Mouse (Mus musculus) heart, embryonic 12.5 days (tissue): ENCODE measurements around the gene Galnt18. TPM values are rescaled to one million over a fixed set of nuclear protein-coding genes. Genes with fewer than 3 reads are reported as not detected.

ENCODE experiments used
- ATAC-seq: fragments of 200-750 bp; cut with Nextera tagmentation; 2 replicates; pipeline ENCODE4 v1.8.0; 2017; ENCODE audit warnings: moderate TSS enrichment, moderate library complexity; ENCODE audit not compliant: insufficient number of reproducible peaks, low FRiP score
- H3K27ac ChIP-seq: fragments of 300-500 bp; sonication (generic); 2 replicates; pipeline ENCODE4 v1.5.1; 2016; ENCODE audit warnings: mild to moderate bottlenecking, moderate library complexity; ENCODE audit not compliant: poor library complexity, severe bottlenecking
- H3K27me3 ChIP-seq: fragments of 300-500 bp; sonication (generic); replicated peaks from 2 replicates; pipeline ENCODE4 v1.6.1; 2016; ENCODE audit warnings: mild to moderate bottlenecking, moderate library complexity
- H3K36me3 ChIP-seq: fragments of 300-500 bp; sonication (generic); 2 replicates; pipeline ENCODE4 v1.6.1; 2016; ENCODE audit warnings: mild to moderate bottlenecking, moderate library complexity
- H3K4me1 ChIP-seq: fragments of 300-500 bp; sonication (generic); replicated peaks from 2 replicates; pipeline ENCODE4 v1.6.1; 2016; ENCODE audit warnings: mild to moderate bottlenecking
- H3K4me2 ChIP-seq: fragments of 300-500 bp; sonication (generic); 2 replicates; pipeline ENCODE4 v1.6.1; 2016; ENCODE audit warnings: mild to moderate bottlenecking, moderate library complexity
- H3K4me3 ChIP-seq: fragments of 300-500 bp; sonication (generic); 2 replicates; pipeline ENCODE4 v1.5.1; 2016; ENCODE audit warnings: mild to moderate bottlenecking
- H3K9ac ChIP-seq: fragments of 300-500 bp; sonication (generic); 2 replicates; pipeline ENCODE4 v1.6.1; 2016; ENCODE audit warnings: mild to moderate bottlenecking, moderate library complexity
- H3K9me3 ChIP-seq: fragments of 300-500 bp; sonication (generic); replicated peaks from 2 replicates; pipeline ENCODE4 v1.6.1; 2016; ENCODE audit warnings: mild to moderate bottlenecking, moderate library complexity
- WGBS: fragments of 180-500 bp; shearing (Covaris S2); methylation state at CpG from one replicate; pipeline ENCODE4 v1.1.7; 2016; 5-methylcytosine and 5-hydroxymethylcytosine counted together
- microRNA-seq: library from miRNA; unstranded; fragments of <30 nt; microRNA quantifications from one replicate; pipeline ENCODE4, GENCODE M21; 2017
- polyA plus RNA-seq: library from polyadenylated mRNA; unstranded; fragments of >200 nt; fragmentation: Nextera tagmentation; extraction: Ambion mirVana; gene quantifications from 2 replicates; pipeline ENCODE4 v1.2.1, GENCODE M21; 2016

Gene Galnt18
- polyA plus RNA-seq, 1 experiment from 2014 or later: 11.1 TPM

- no peak overlapping the region for H3K4me2 ChIP-seq
- H3K27me3 ChIP-seq: no peaks in the 10 kb centered on the region
- H3K9ac ChIP-seq: no peak overlapping the region
- H3K9me3 ChIP-seq: no peaks in the 10 kb centered on the region
- WGBS: 81% methylated on average over 3 of the region's 3 CpGs
- no peak overlapping the region for H3K27ac ChIP-seq
- no peak overlapping the region for H3K4me3 ChIP-seq
- H3K36me3 ChIP-seq: no peaks in the 10 kb centered on the region
- peaks cover 5% of the 10 kb centered on the region; the same call in 1 of the 2 replicates for H3K4me1 ChIP-seq
- ATAC-seq: no peak
These were observed 313.7 kb downstream of the Galnt18 start for GRCm38 (mm10) chr7:111466121-111466520.

DNA sequence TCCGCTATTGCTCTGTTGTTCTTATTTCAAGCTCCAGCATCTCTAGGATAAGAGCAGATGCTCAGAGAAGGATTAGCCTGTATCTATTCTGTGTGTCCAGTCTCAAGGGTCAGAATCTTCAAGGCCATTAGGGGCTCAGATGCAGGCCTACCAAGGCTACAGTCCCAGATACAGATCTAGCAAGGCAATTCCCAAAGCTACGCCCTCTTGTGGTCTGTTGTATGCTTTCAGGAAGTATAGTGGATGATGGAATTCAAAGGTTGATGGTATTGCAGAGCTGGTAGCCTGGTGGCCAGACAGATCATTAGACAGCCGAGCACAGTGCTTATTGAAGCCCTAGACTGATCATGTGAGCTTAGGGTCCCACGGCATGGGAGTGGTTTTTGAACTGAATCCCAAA, 320.1 kb downstream of the Galnt18 start:
- Histone ChIP-seq H3K27ac (no peak overlapping the region), H3K4me1 (no peaks in the 10 kb centered on the region), H3K27me3 (no peaks in the 10 kb centered on the region), H3K9me3 (no peaks in the 10 kb centered on the region), H3K9ac (no peak overlapping the region), H3K36me3 (no peaks in the 10 kb centered on the region), H3K4me2 (no peak overlapping the region), H3K4me3 (no peak overlapping the region)
- 79% methylated on average over 4 of the region's 4 CpGs for WGBS
- ATAC-seq: no peak

GRCm38 (mm10) chr7:111456007-111456406, 323.8 kb downstream of the Galnt18 start:
- no peak for ATAC-seq
- H3K27me3 ChIP-seq: no peaks in the 10 kb centered on the region
- no peak overlapping the region for H3K4me3 ChIP-seq
- no peak overlapping the region for H3K9ac ChIP-seq
- peaks cover 12% of the 10 kb centered on the region for H3K4me1 ChIP-seq
- no peaks in the 10 kb centered on the region for H3K36me3 ChIP-seq
- H3K9me3 ChIP-seq: no peaks in the 10 kb centered on the region
- no peak overlapping the region for H3K27ac ChIP-seq
- 77% methylated on average over 3 of the region's 3 CpGs for WGBS
- H3K4me2 ChIP-seq: no peak overlapping the region

- 86% methylated on average over 4 of the region's 4 CpGs for WGBS
- ATAC-seq: no peak
These were observed 324.2 kb downstream of the Galnt18 start for GRCm38 (mm10) chr7:111455541-111455940.

GRCm38 (mm10) chr7:111452000-111452399, 327.8 kb downstream of the Galnt18 start:
- no peak for ATAC-seq
- Histone ChIP-seq H3K36me3 (no peaks in the 10 kb centered on the region), H3K9me3 (no peaks in the 10 kb centered on the region), H3K27me3 (no peaks in the 10 kb centered on the region), H3K9ac (no peak overlapping the region), H3K27ac (no peak overlapping the region), H3K4me1 (peaks cover 20% of the 10 kb centered on the region), H3K4me2 (no peak overlapping the region), H3K4me3 (no peak overlapping the region)
- WGBS: 53% methylated on average over 1 of the region's 1 CpGs

More at GRCm38 (mm10) chr7:111455541-111455940, 324.2 kb downstream of the Galnt18 start:
- H3K4me1 ChIP-seq: peaks cover 16% of the 10 kb centered on the region
- no peak overlapping the region for H3K4me3 ChIP-seq
- no peak overlapping the region for H3K27ac ChIP-seq
- H3K27me3 ChIP-seq: no peaks in the 10 kb centered on the region
- no peaks in the 10 kb centered on the region for H3K9me3 ChIP-seq
- no peaks in the 10 kb centered on the region for H3K36me3 ChIP-seq
- H3K4me2 ChIP-seq: no peak overlapping the region
- no peak overlapping the region for H3K9ac ChIP-seq

- Histone ChIP-seq H3K4me3 (no peak overlapping the region), H3K9ac (no peak overlapping the region), H3K4me1 (peaks cover 20% of the 10 kb centered on the region), H3K27me3 (no peaks in the 10 kb centered on the region), H3K27ac (no peak overlapping the region), H3K36me3 (no peaks in the 10 kb centered on the region), H3K9me3 (no peaks in the 10 kb centered on the region), H3K4me2 (no peak overlapping the region)
- WGBS: 33% methylated on average over 6 of the region's 6 CpGs
- ATAC-seq: no peak
These were observed 329.3 kb downstream of the Galnt18 start for GRCm38 (mm10) chr7:111450286-111451095.

- H3K27me3 ChIP-seq: no peaks in the 10 kb centered on the region
- peaks cover 13% of the 10 kb centered on the region for H3K4me1 ChIP-seq
- no peak overlapping the region for H3K4me2 ChIP-seq
- H3K27ac ChIP-seq: no peak overlapping the region
- H3K9me3 ChIP-seq: no peaks in the 10 kb centered on the region
- H3K4me3 ChIP-seq: no peak overlapping the region
- WGBS: 37% methylated on average over 2 of the region's 2 CpGs
- ATAC-seq: no peak
- no peaks in the 10 kb centered on the region for H3K36me3 ChIP-seq
- no peak overlapping the region for H3K9ac ChIP-seq
These were observed 346.6 kb downstream of the Galnt18 start for GRCm38 (mm10) chr7:111433173-111433572.

DNA sequence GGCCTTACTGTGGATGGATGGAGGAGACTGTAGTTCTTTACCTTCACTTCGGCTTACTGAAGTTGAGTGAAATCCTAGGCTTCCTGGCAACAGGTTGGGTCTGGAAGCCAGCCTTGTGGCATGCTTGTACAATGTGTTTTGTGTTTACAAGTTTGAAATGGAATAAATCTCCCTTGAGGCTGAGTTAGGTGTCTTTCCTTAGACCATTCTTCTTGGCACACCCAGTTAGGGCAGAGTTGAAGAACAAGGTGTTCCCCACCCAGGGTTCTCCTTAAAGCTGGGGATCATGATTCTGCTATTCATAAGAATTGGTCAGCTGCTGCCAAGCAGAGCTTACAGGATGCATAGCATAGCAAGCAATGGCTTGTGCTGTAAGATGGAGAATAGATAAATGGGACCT, 352.4 kb downstream of the Galnt18 start:
- Histone ChIP-seq H3K9me3 (no peaks in the 10 kb centered on the region), H3K9ac (no peak overlapping the region), H3K27ac (no peak overlapping the region), H3K36me3 (no peaks in the 10 kb centered on the region), H3K4me2 (no peak overlapping the region), H3K4me3 (no peak overlapping the region), H3K4me1 (no peaks in the 10 kb centered on the region), H3K27me3 (no peaks in the 10 kb centered on the region)
- no peak for ATAC-seq
- 73% methylated on average over 1 of the region's 1 CpGs for WGBS

Small RNAs within 50 kb of the gene (microRNA-seq; reads per million reads assigned to microRNA genes)
- gene Gm25787: not detected

Other genes starting within 250 kb of the Galnt18 start
- gene Usp47, start 243.5 kb upstream of the Galnt18 start, polyA plus RNA-seq: 92.6 and 93.3 TPM in 2 replicates